Comparison of ENCODE assay signal across 24 mouse cellular contexts in the genomic region with DNA sequence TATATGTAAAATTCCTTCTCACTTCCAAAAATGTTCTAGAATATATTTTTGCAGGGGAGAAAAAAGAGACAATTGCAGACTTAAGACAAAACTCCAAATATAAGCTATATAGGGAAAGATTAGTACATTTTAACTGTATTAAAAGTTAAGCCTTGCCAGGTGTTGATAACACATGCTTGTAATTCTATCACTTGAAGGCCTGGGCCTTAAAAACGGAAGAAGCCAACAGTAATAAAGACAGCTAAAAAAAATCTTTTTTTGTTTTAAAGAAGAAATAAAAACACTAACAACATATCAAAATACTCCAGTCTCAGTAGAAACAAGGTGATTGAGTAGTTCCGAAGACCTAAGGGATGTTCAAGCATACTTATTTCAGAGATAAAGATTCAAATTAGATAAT. TPM values are rescaled to one million over a fixed set of nuclear protein-coding genes. Genes with fewer than 3 reads are reported as not detected.
DNase-seq lines count a peak whose midpoint lies in the region; TF ChIP-seq lines count a peak whose summit lies in the region.
"Had no signal": no experiment of that assay in that cellular context is flagged by ENCODE, and none has a peak within 500 bp of the region (broad histone marks: within the 10 kb centered on the region; RNA-seq: fewer than 3 reads in every experiment).

No protein-coding gene starts in this region.

- peak; percentile 68 to 73; a peak in 3 of 4 replicates for TF ChIP-seq EP300 in MEL (IDR thresholded peaks at IDR 0.05; ENCODE audit: low read depth in 1 of 2, low read length in 2 of 2)

- H3K9ac ChIP-seq in MEL (ENCODE audit: control insufficient read depth, low read depth, low read length, poor library complexity, severe bottlenecking): no peak overlapping the region; the same call in 1 of the 2 replicates

- peaks cover 1% of the 10 kb centered on the region for H3K79me2 ChIP-seq in MEL (ENCODE audit: control insufficient read depth, insufficient read depth, low read length, poor library complexity)

- TF ChIP-seq POLR2A in MEL (IDR thresholded peaks at IDR 0.05; ENCODE audit: control insufficient read depth in 1 of 2, insufficient read depth in 1 of 2, low read depth in 1 of 2, low read length in 2 of 2, poor library complexity in 1 of 2): no peak

- no peaks in the 10 kb centered on the region for H3K9me3 ChIP-seq in MEL (replicated peaks; ENCODE audit: insufficient read depth, low read length)
- H3K9me3 ChIP-seq: G1E had no signal

- no peaks in the 10 kb centered on the region for H3K27me3 ChIP-seq in MEL (ENCODE audit: control insufficient read depth in 1 of 2, insufficient read depth in 2 of 2, low read length in 2 of 2)
- H3K27me3 ChIP-seq: CH12.LX, Patski had no signal

- H3K27ac ChIP-seq in MEL (ENCODE audit: control insufficient read depth, low read depth, low read length): no peak overlapping the region

- H3K4me3 ChIP-seq in MEL (ENCODE audit: control insufficient read depth in 1 of 2, insufficient read depth in 1 of 2, low read depth in 2 of 2, low read length in 2 of 2): no peak overlapping the region

- DNase-seq in MEL (ENCODE audit: low read depth, low spot score): peak; percentile 37
- no peak for DNase-seq in right cerebral cortex, postnatal 10 days (ENCODE audit: low spot score in 2 of 2)
- DNase-seq: adrenal gland, adult 2 months; adrenal gland, adult 8-10 months; adrenal gland, postnatal 10 days; adrenal gland, postnatal 14 days; adrenal gland, postnatal 25 days; adrenal gland, postnatal 36 days; B cell, adult 2 months; cerebellum, adult 11 months; cerebellum, adult 11-12 months; cerebellum, adult 18-20 months; cerebellum, adult 2 months; cerebellum, adult 8-10 months had no signal

- TF ChIP-seq RAD21 in MEL (IDR thresholded peaks at IDR 0.05; ENCODE audit: low read depth, low read length): no peak

- H3K4me1 ChIP-seq in MEL (ENCODE audit: control insufficient read depth in 1 of 2, insufficient read depth in 2 of 2, low read length in 2 of 2): peaks cover 11 to 21% of the 10 kb centered on the region in 2 experiments; a peak in 3 of 4 replicates

- TF ChIP-seq CTCF in MEL (IDR thresholded peaks at IDR 0.05 in 2 of 3, conservative IDR thresholded peaks at IDR 0.05 in 1 of 3; ENCODE audit: control insufficient read depth in 1 of 3, insufficient read depth in 1 of 3, low read depth in 2 of 3, low read length in 3 of 3, poor library complexity in 1 of 3, severe bottlenecking in 1 of 3): no peak

- peaks cover 20 to 41% of the 10 kb centered on the region in 2 experiments for H3K36me3 ChIP-seq in MEL (ENCODE audit: control insufficient read depth in 1 of 2, insufficient read depth in 2 of 2, low read length in 2 of 2)

TF ChIP-seq in MEL, 35 proteins besides CTCF, POLR2A, EP300 and RAD21:
- TF ChIP-seq TBP (IDR thresholded peaks at IDR 0.05; ENCODE audit: low read depth, low read length): no peak
- TF ChIP-seq CHD2 (IDR thresholded peaks at IDR 0.05; ENCODE audit: low read length): no peak
- TF ChIP-seq TCF12 (IDR thresholded peaks at IDR 0.05; ENCODE audit: low read depth, low read length): peak; percentile 38; the same call in 1 of the 2 replicates
- peak; percentile 23; the same call in 1 of the 2 replicates for TF ChIP-seq MYC (IDR thresholded peaks at IDR 0.05; ENCODE audit: low read depth, low read length)
- TF ChIP-seq GATA1 (IDR thresholded peaks at IDR 0.05; ENCODE audit: low read depth, low read length): peak; percentile 50
- peak; percentile 22; the same call in 1 of the 2 replicates for TF ChIP-seq MXI1 (IDR thresholded peaks at IDR 0.05; ENCODE audit: low read depth, low read length)
- TF ChIP-seq MYB (IDR thresholded peaks at IDR 0.05; ENCODE audit: low read depth, low read length): no peak
- TF ChIP-seq ZNF384 (IDR thresholded peaks at IDR 0.05; ENCODE audit: low read depth, low read length): peak; percentile 53; the same call in 1 of the 2 replicates

RNA-seq across cellular contexts. Expression of a gene that starts 14.2 kb away (rescaled TPM):
- 5.4 and 6.1 TPM in 2 replicates for total RNA-seq in MEL (2012; rRNA removed)
- polyA plus RNA-seq in MEL (2012; ENCODE audit: insufficient read depth in 1 of 2, insufficient read length in 2 of 2, low read depth in 1 of 2, low replicate concordance in 2 of 2, missing spikeins in 1 of 2): 10 to 100 TPM in 1 of 2 experiments, not detected in 1; 33.5 TPM

RNA-seq across cellular contexts. Expression of a gene that starts 39.4 kb away (rescaled TPM):
- 16.4 and 16.5 TPM in 2 replicates for total RNA-seq in MEL (2012; rRNA removed)
- polyA plus RNA-seq in MEL (2012; ENCODE audit: insufficient read depth in 1 of 2, insufficient read length in 2 of 2, low read depth in 1 of 2, low replicate concordance in 2 of 2, missing spikeins in 1 of 2): 10 to 100 TPM; 38.8 to 64.6 TPM

RNA-seq across cellular contexts. Expression of a gene that starts 40.0 kb away (rescaled TPM):
- total RNA-seq in MEL (2012; rRNA removed): not detected in 2 replicates
- polyA plus RNA-seq in MEL (2012; ENCODE audit: insufficient read depth in 1 of 2, insufficient read length in 2 of 2, low read depth in 1 of 2, low replicate concordance in 2 of 2, missing spikeins in 1 of 2): under 1 TPM in 1 of 2 experiments, not detected in 1; 0.03 TPM
- total RNA-seq: adrenal gland, adult 18-20 months; adrenal gland, adult 2 months; adrenal gland, adult 8-10 months; adrenal gland, postnatal 10 days; adrenal gland, postnatal 14 days; adrenal gland, postnatal 25 days; adrenal gland, postnatal 36 days; adrenal gland, postnatal 4 days; CH12.LX; ES-E14 had no signal
- polyA plus RNA-seq: activated CD4-positive, CD25-positive, alpha-beta regulatory T cell, adult 4 months; adrenal gland, adult 2 months; brain, embryonic 14.5 days; C2C12; cerebellum, adult 2 months; G1E had no signal

RNA-seq across cellular contexts. Expression of a gene that starts 51.5 kb away (rescaled TPM):
- total RNA-seq in MEL (2012; rRNA removed): not detected in 2 replicates
- polyA plus RNA-seq in MEL (2012; ENCODE audit: insufficient read depth in 1 of 2, insufficient read length in 2 of 2, low read depth in 1 of 2, low replicate concordance in 2 of 2, missing spikeins in 1 of 2): not detected
- total RNA-seq: adrenal gland, adult 18-20 months; adrenal gland, adult 2 months; adrenal gland, adult 8-10 months; adrenal gland, postnatal 10 days; adrenal gland, postnatal 14 days; adrenal gland, postnatal 25 days; adrenal gland, postnatal 36 days; adrenal gland, postnatal 4 days; CH12.LX; ES-E14 had no signal
- polyA plus RNA-seq: activated CD4-positive, CD25-positive, alpha-beta regulatory T cell, adult 4 months; adrenal gland, adult 2 months; C2C12; CD4-positive, CD25-positive, alpha-beta regulatory T cell, adult 4 months; G1E; Patski had no signal
